Mouse (Mus musculus) CH12.LX (cell line): ENCODE results near the gene BC048403.

Experiments used
- CTCF ChIP-seq, 2 experiments: IDR thresholded peaks in 1 of 2; conservative IDR thresholded peaks in 1 of 2; 2 replicates each; pipeline ENCODE4 v1.5.1; 2011 to 2012; ENCODE audit warnings: low read depth in 2 of 2, low read length in 2 of 2, improper control_type of control experiment in 1 of 2, inconsistent platforms in 1 of 2, mild to moderate bottlenecking in 1 of 2, moderate library complexity in 1 of 2
- E2F4 ChIP-seq: IDR thresholded peaks from 2 replicates; pipeline ENCODE4 v1.6.1; 2011; ENCODE audit warnings: low read depth, low read length, improper control_type of control experiment; ENCODE audit not compliant: insufficient replicate concordance
- MYC ChIP-seq: IDR thresholded peaks from 2 replicates; pipeline ENCODE4 v1.6.1; 2011; ENCODE audit warnings: low read depth, mild to moderate bottlenecking, improper control_type of control experiment, low read length
- POLR2A ChIP-seq: IDR thresholded peaks from 2 replicates; pipeline ENCODE4 v1.6.1; 2011; ENCODE audit warnings: low read depth, mild to moderate bottlenecking, improper control_type of control experiment, low read length

DNA sequence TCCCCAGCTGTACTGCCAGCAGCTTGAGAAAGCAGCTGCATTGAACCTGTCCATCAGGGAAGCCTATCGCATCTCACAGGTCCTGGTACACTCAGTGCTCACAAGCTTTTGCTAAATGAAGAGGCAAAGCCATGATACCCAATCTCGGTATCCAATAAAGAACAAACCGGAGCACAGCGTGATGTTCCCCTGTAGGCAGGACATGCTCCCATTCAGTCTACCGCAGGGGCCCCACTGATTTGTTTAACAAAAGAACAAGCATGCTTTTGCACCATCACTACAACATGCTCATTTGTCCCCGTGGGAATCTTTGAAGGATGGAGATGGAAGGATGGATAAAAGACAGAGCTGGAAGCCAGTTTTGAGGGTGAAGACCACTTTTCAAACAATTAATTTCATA lies 50.3 kb downstream of the BC048403 start:
- TF ChIP-seq CTCF (conservative IDR thresholded peaks at IDR 0.05 in 1 of 2, IDR thresholded peaks at IDR 0.05 in 1 of 2; ENCODE audit: low read depth in 2 of 2, low read length in 2 of 2) (no peak), E2F4 (no peak), MYC (no peak), POLR2A (no peak)
